Mouse (Mus musculus) frontal cortex, postnatal 14 days (tissue): ENCODE results near the gene Rubcnl.

Experiments
- DNase-seq, 2 experiments: peaks; one replicate each; pipeline ENCODE4 v3.0.0; 2022; ENCODE audit warnings: low spot score in 2 of 2

The Rubcnl gene

DNA sequence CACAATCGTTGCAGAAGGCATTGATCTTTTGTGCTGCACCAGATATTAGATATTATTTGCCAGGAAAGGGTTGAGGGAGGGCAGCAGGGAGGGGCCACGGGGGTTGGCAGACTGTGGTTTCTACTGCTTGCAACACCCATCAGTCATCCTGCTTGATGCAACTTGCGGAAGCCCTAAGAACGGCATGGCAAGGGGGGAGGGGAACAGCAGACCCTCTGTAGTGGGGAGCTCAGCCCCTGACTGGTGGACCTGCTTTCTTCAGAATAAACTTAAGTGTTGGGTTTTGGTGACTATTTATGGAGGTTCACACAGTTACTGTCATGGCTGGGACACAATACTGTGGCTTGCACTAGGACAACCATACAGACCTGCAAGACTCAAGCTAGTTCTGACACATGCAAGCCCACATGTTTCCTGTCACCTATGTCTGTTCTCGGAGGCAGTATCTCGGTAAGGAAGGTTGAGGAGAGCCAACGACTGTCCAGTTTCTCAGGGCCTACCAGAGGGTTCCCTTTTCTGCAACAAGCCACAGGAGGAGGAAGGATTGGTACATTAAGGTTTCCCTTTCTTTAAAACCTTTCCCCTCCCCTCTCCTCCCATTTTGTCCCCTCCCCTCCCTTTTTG lies 53.6 kb downstream of the Rubcnl start:
- DNase-seq = no peak

DNA sequence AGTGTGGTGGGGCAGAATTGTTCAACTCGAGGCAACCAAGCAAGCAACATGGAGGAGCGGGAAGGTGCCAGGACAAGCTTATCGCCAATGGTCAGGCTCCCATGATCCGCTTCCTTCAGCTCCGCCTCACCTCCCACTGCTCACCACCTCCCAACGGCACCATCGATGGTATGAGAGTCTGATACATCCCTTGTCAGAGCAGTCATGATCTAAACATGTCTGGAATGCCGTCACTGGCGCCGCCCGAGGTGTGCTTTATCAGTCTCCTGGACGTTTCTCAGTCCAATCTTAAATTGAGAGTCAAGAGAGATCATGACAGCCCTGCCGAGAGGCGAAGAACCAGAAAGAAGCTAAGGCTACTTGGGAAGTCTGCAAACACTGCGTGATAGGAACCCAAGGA lies 55.3 kb downstream of the Rubcnl start:
- DNase-seq = no peak

DNA sequence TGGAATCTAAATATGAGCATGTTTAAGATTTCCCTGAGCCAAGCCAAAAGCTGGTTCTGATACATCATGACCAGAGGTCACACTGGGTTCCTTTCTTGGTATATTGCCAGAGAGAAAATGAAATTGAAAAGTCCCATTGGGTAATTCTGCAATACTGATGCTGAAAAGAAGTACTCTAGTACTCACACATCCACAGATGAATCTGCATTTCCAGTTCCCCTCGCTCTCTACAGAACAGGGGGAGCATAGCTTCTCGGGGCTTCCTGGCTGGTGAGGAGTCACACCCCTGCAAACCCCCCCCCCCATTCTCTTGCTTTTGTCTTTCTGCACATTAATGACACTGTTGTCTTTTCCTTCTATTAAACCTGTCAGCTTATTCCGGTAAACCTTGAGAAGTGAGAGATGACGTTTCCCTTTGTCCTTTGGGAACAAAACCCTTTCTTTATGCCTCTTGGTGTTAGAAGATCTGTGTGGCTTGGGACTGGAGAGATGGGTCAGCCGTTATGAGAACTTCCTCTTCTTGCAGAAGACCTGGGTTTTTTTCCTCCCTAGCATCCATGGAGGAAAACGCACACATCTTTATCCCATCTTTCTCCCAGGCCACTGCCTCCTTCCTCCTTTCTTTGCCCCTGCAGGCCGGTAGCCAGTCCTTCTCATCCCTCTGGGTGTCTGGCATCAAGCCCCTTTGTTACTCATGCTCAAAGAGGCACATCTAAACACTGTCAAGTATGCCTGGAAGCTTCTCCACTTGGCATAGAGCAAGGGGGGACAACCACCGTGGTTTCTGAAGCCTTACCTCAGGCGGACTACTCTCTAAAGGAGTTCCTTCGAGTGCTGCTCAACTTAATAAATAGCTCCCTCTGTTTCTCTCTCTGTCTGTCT lies 59.7 kb downstream of the Rubcnl start:
- DNase-seq = no peak

DNA sequence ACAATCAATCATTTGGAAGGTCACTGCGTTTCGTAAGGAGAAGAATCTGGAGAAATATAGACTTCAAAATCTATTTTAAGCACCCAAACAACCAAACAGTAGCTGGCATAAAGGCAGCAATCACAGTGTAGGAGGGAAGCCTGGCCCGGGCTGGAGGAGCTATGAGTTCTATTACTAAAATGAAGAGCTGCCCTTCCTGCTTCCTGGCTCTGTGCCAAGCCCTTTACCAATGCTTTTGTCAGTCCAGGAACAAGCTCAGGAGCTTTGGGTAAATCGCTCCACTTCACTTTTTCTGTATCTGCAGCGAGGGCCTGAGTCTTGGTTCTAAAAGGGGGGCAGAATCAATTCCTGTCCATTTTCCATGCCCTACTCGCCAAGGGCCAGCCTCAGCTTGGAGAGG lies 62.1 kb downstream of the Rubcnl start:
- no peak for DNase-seq
